Mouse (Mus musculus) embryo, embryonic 11 days (tissue): ENCODE data around the gene Cep164.

Source experiments
- DNase-seq: peaks from one replicate; pipeline ENCODE4 v3.0.0-alpha.2; 2015

Gene Cep164

GRCm38 (mm10) chr9:45838069-45838433 is 9.6 kb upstream of the Cep164 start:
- no peak for DNase-seq

GRCm38 (mm10) chr9:45833461-45833860 is 5.0 kb upstream of the Cep164 start:
- no peak for DNase-seq

GRCm38 (mm10) chr9:45832898-45833297 is 4.4 kb upstream of the Cep164 start:
- no peak for DNase-seq

- DNase-seq, result peak; percentile 90
Measured at GRCm38 (mm10) chr9:45829107-45829506, 616 bp upstream of the Cep164 start.

- DNase-seq, result peak; percentile 61
Measured at GRCm38 (mm10) chr9:45827663-45828290, 714 bp downstream of the Cep164 start.

GRCm38 (mm10) chr9:45818406-45819011 is 10.0 kb downstream of the Cep164 start:
- no peak for DNase-seq

GRCm38 (mm10) chr9:45815525-45815924 is 13.0 kb downstream of the Cep164 start:
- DNase-seq, result no peak

- DNase-seq, result no peak
Measured at GRCm38 (mm10) chr9:45815113-45815512, 13.4 kb downstream of the Cep164 start.

GRCm38 (mm10) chr9:45811946-45812345 is 16.5 kb downstream of the Cep164 start:
- no peak for DNase-seq

GRCm38 (mm10) chr9:45807761-45808160 is 20.7 kb downstream of the Cep164 start:
- DNase-seq, result no peak

- DNase-seq, result no peak
Measured at GRCm38 (mm10) chr9:45807337-45807736, 21.2 kb downstream of the Cep164 start.

- no peak for DNase-seq
Measured at GRCm38 (mm10) chr9:45806847-45807246, 21.6 kb downstream of the Cep164 start.

- DNase-seq, result no peak
Measured at GRCm38 (mm10) chr9:45803070-45803774, 25.3 kb downstream of the Cep164 start.

- no peak for DNase-seq
Measured at GRCm38 (mm10) chr9:45799402-45799801, 29.1 kb downstream of the Cep164 start.

- peak; percentile 85 for DNase-seq
Measured at GRCm38 (mm10) chr9:45798467-45799164, 29.9 kb downstream of the Cep164 start.

GRCm38 (mm10) chr9:45797271-45797670 is 31.2 kb downstream of the Cep164 start:
- no peak for DNase-seq

- no peak for DNase-seq
Measured at GRCm38 (mm10) chr9:45795722-45796121, 32.8 kb downstream of the Cep164 start.

- DNase-seq, result no peak
Measured at GRCm38 (mm10) chr9:45793697-45794096, 34.8 kb downstream of the Cep164 start.

GRCm38 (mm10) chr9:45792235-45792634 is 36.3 kb downstream of the Cep164 start:
- no peak for DNase-seq

GRCm38 (mm10) chr9:45791456-45792142 is 36.9 kb downstream of the Cep164 start:
- no peak for DNase-seq

- no peak for DNase-seq
Measured at GRCm38 (mm10) chr9:45788405-45788804, 40.1 kb downstream of the Cep164 start.

- DNase-seq, result no peak
Measured at GRCm38 (mm10) chr9:45787547-45787946, 40.9 kb downstream of the Cep164 start.

- no peak for DNase-seq
Measured at GRCm38 (mm10) chr9:45787071-45787470, 41.4 kb downstream of the Cep164 start.
